Mouse (Mus musculus): ENCODE results near the gene Theg.

DNA sequence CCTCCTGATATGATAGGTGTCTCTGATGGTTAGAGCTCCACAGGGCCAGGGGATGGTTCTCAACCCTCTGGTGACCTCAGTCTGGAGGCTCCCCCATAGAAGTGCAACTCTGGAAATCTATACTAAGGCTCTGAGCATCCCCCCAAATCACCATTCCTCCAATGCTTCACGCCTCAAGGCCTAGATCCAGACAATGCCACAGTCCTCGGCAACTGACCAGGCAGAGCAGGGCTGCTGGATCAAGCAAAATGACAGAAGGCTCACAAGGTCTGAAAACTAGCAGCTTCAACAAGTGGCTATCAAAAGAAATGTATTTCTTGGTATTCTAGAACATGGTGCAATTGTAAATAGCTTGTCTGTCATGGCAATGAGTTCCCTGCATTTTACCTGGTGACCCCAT lies 49.4 kb downstream of the Theg start:
- no peak for TF ChIP-seq TAL1 (IDR thresholded peaks at IDR 0.05; ENCODE audit: low read length)
- TF ChIP-seq GATA1 (IDR thresholded peaks at IDR 0.05; ENCODE audit: low read length), result no peak

Measured in erythroblast, embryonic 14.5 days (primary cell).